Mouse (Mus musculus): ENCODE results near the gene Tas2r139. TPM values are rescaled to one million over a fixed set of nuclear protein-coding genes. Genes with fewer than 3 reads are reported as not detected.

Tas2r139 gene
- not detected for polyA plus RNA-seq (2017; shearing (Covaris generic))

DNA sequence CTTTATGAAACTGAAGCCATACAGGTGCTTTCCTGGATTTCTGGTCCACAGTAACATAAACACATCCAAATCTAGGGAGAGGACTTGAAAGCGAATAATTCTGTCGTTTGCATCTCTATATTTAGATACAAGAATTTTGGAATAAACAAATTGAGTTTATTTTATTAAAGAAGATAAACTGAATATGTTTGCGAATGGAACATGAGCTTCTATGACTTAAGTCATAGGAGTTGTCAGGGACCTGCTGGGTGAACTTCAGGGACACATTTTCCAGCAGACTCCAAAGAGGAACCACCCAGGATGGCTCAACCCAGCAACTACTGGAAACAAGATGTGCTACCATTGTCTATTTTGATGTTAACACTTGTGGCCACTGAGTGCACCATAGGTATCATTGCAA, at the start of gene Tas2r139:
Gene Tas2r139 (plus strand): TSS at position 301 of the 400 bp plus-strand sequence.

Other genes starting within 250 kb of the Tas2r139 start
- gene Sval1, start 189.3 kb upstream of the Tas2r139 start, polyA plus RNA-seq (2017; shearing (Covaris generic)): not detected
- not detected for gene Sval3, start 172.8 kb upstream of the Tas2r139 start, polyA plus RNA-seq (2017; shearing (Covaris generic))
- not detected for gene Sva, start 102.5 kb upstream of the Tas2r139 start, polyA plus RNA-seq (2017; shearing (Covaris generic))
- not detected for gene Tas2r144, start 74.4 kb downstream of the Tas2r139 start, polyA plus RNA-seq (2017; shearing (Covaris generic))
- 1 to 10 TPM; 4.1 to 5.6 TPM for gene Gstk1, start 105.0 kb downstream of the Tas2r139 start, polyA plus RNA-seq (2017; shearing (Covaris generic))
- gene Tmem139, start 121.0 kb downstream of the Tas2r139 start, polyA plus RNA-seq (2017; shearing (Covaris generic)): under 1 TPM in 1 of 2 experiments, not detected in 1; 0.25 TPM
- gene Casp2, start 124.0 kb downstream of the Tas2r139 start, polyA plus RNA-seq (2017; shearing (Covaris generic)): 10 to 100 TPM; 54.8 to 61.9 TPM
- gene Clcn1, start 145.7 kb downstream of the Tas2r139 start, polyA plus RNA-seq (2017; shearing (Covaris generic)): under 1 TPM in 1 of 2 experiments, not detected in 1; 0.14 TPM
- gene Fam131b, start 183.7 kb downstream of the Tas2r139 start, polyA plus RNA-seq (2017; shearing (Covaris generic)): not detected
- gene Zyx, start 208.7 kb downstream of the Tas2r139 start, polyA plus RNA-seq (2017; shearing (Covaris generic)): 100 to 1,000 TPM; 131 to 231 TPM
- gene Epha1, start 232.3 kb downstream of the Tas2r139 start, polyA plus RNA-seq (2017; shearing (Covaris generic)): under 1 TPM; 0.28 to 0.43 TPM

Measured in activated CD4-positive, CD25-positive, alpha-beta regulatory T cell (primary cell).